Mouse (Mus musculus): ENCODE results near the gene Duox2.

DNA sequence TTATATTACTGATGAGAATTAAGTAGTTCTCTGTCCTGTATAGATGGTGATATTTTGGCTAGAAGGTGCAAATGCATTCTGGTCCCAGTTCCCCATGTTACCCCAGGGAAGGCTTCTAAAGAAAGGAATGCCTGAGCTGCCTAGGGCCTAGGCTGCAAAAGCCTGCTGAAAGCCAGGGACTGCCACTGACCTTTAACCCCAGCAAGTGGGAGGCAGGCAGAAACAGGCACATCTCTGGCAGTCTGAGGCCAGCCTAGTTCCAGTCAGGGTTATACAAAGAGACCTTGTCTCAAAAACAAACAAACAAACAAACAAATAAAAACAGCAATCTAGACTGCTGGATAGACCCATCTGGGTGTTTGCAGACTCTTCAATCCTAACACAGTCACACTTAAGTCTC lies 57.5 kb downstream of the Duox2 start:
- TF ChIP-seq CTCF (IDR thresholded peaks at IDR 0.05; ENCODE audit: extremely low read depth, insufficient read depth, low read length) (no peak), POLR2A (IDR thresholded peaks at IDR 0.05; ENCODE audit: extremely low read depth, insufficient read depth, low read length) (no peak)

All from cortical plate, adult 2 months (tissue).